Mouse (Mus musculus) G1E (cell line): ENCODE measurements around the gene Gm10491. TPM values are rescaled to one million over a fixed set of nuclear protein-coding genes. Genes with fewer than 3 reads are reported as not detected.
"Not testable (repeated sequence)": the region's sequence is repeated elsewhere in the genome, so short reads cannot be mapped to it uniquely, and the experiment has no call there.

ENCODE experiments used
- ATAC-seq: 2 replicates; pipeline ENCODE4 v1.8.0; 2016; ENCODE audit warnings: mild to moderate bottlenecking; ENCODE audit not compliant: insufficient number of reproducible peaks, poor library complexity, low FRiP score, severe bottlenecking; ENCODE audit errors: extremely low read depth
- DNase-seq: peaks from one replicate; pipeline ENCODE4 v3.0.0; 2012; ENCODE audit warnings: low spot score
- H3K27me3 ChIP-seq: 2 replicates; pipeline ENCODE4 v1.6.1; 2012; ENCODE audit warnings: mild to moderate bottlenecking, low read length, inconsistent platforms; ENCODE audit not compliant: insufficient read depth
- H3K36me3 ChIP-seq: replicated peaks from 2 replicates; pipeline ENCODE3; 2012; ENCODE audit warnings: mild to moderate bottlenecking, inconsistent platforms
- H3K4me1 ChIP-seq: 2 replicates; pipeline ENCODE4 v1.6.1; 2012; ENCODE audit warnings: low read depth, low read length, inconsistent platforms, mixed read lengths; ENCODE audit not compliant: insufficient read depth
- H3K4me3 ChIP-seq: 2 replicates; pipeline ENCODE4 v1.5.1; 2012; ENCODE audit warnings: low read depth, mild to moderate bottlenecking, inconsistent platforms, low read length, moderate library complexity, mixed read lengths
- H3K9me3 ChIP-seq: replicated peaks from 2 replicates; pipeline ENCODE4 v1.6.1; 2012; ENCODE audit warnings: inconsistent platforms
- CTCF ChIP-seq: IDR thresholded peaks from 2 replicates; pipeline ENCODE4 v1.5.1; 2012; ENCODE audit warnings: low read depth, low read length, inconsistent platforms, mixed read lengths
- GATA1 ChIP-seq: IDR thresholded peaks from 2 replicates; pipeline ENCODE4 v1.6.1; 2012; ENCODE audit warnings: borderline replicate concordance, low read length, inconsistent platforms, mixed read lengths
- GATA2 ChIP-seq: IDR thresholded peaks from 2 replicates; pipeline ENCODE4 v1.6.1; 2012; ENCODE audit warnings: low read depth, low read length, inconsistent platforms, borderline replicate concordance
- POLR2AphosphoS5 ChIP-seq: IDR thresholded peaks from 2 replicates; pipeline ENCODE4 v1.6.1; 2012; ENCODE audit warnings: low read depth, low read length, inconsistent platforms; ENCODE audit not compliant: insufficient replicate concordance
- TAL1 ChIP-seq: conservative IDR thresholded peaks from 2 replicates; pipeline ENCODE4 v1.6.1; 2012; ENCODE audit warnings: low read depth, low read length, inconsistent platforms, mixed read lengths
- polyA plus RNA-seq: library from polyadenylated mRNA; stranded (reverse); fragments of >175 nt; gene quantifications from 2 replicates; pipeline ENCODE4 v1.2.3, GENCODE M21; 2012
- total RNA-seq, 2 experiments: library from RNA; stranded (forward) in 1 of 2; stranded (reverse) in 1 of 2; fragments of 200-1000 nt in 1 of 2; fragments of >200 nt in 1 of 2; fragmentation: Nextera tagmentation in 1 of 2; gene quantifications; 2 replicates each; pipeline ENCODE4 v1.2.3; 2014 to 2017

Gene Gm10491
- total and polyA plus RNA-seq, 3 experiments = not detected

GRCm38 (mm10) chrX:7936874-7937273, 29.2 kb upstream of the Gm10491 start:
- ATAC-seq (no peak), DNase-seq (no peak)
- H3K27me3 ChIP-seq = no peaks in the 10 kb centered on the region
- peaks cover 48% of the 10 kb centered on the region for H3K36me3 ChIP-seq
- no peak for TF ChIP-seq TAL1
- no peak for TF ChIP-seq POLR2AphosphoS5
- TF ChIP-seq GATA2 = no peak
- TF ChIP-seq GATA1 = no peak
- TF ChIP-seq CTCF = no peak
- H3K4me1 ChIP-seq = 0 out of 2 replicates have a peak, but pooled peaks cover 2% of the 10 kb centered on the region
- no peaks in the 10 kb centered on the region for H3K9me3 ChIP-seq
- no peak overlapping the region for H3K4me3 ChIP-seq

DNA sequence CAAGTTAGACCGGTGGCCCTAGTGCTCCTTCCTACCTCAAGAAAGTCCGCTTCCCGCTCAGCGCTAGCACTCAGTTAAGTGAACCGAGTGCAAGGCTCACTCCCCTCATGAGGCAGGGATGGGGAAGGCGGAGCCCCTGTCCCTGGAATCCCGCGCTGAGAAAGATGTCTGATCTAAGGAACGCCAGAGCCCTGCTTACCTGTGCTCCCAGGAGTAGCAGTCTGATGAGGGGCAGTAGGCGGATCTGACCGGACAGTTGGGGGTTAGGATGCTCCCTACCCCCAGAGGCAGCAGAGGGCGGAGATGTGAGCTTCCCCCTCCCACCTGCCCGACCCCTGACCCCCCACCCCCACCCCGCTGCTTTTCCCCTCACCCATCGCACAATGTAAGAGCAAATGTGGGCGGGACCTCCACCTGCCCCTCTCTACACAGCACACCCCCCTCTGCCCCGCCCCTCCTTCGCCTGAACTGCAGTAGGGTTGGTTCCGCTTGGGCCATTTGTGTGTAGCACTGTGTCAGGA, 20.7 kb upstream of the Gm10491 start, which contains the start of gene Eras:
Eras (minus strand) TSS at position 338 of the 521 bp plus-strand sequence.
- no peak for TF ChIP-seq GATA1
- no peak for TF ChIP-seq CTCF
- no peak for TF ChIP-seq GATA2
- no peak for TF ChIP-seq TAL1
- no peak for TF ChIP-seq POLR2AphosphoS5
- DNase-seq (no peak), ATAC-seq (no peak)
- Histone ChIP-seq H3K4me3 (no peak within 1 kb of the TSS), H3K36me3 (peaks cover 25% of the 10 kb centered on the region), H3K9me3 (no peaks in the 10 kb centered on the region), H3K27me3 (peaks cover 31% of the 10 kb centered on the region), H3K4me1 (0 out of 2 replicates have a peak, but pooled peaks cover 4% of the 10 kb centered on the region)

GRCm38 (mm10) chrX:7927116-7927515, 19.5 kb upstream of the Gm10491 start:
- Histone ChIP-seq H3K4me3 (no peak overlapping the region), H3K36me3 (peaks cover 19% of the 10 kb centered on the region), H3K27me3 (peaks cover 43% of the 10 kb centered on the region), H3K4me1 (0 out of 2 replicates have a peak, but pooled peaks cover 4% of the 10 kb centered on the region), H3K9me3 (no peaks in the 10 kb centered on the region)
- TF ChIP-seq POLR2AphosphoS5 (no peak), GATA2 (no peak), TAL1 (no peak)
- ATAC-seq = no peak
- no peak for DNase-seq

DNA sequence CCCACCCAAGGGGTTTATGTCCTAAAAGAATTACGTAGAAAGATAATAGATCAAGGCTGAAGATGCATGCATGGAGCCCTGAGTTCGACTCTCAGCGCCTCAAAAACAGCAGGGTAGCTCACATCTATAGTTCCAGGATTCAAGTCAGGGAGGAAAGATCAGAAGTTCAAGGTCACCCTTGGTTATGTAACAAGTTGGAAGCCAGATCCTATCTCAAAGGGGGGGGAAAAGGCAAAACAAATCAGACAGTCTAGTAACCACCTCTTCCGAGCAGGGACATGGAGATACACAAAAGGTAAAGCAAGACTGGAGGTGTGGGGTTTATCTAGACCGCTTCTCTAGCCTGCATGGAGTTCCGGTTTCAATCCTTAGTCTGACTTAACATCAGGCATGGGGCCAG, 18.6 kb upstream of the Gm10491 start:
- TF ChIP-seq POLR2AphosphoS5 (no peak), GATA2 (no peak), CTCF (no peak), GATA1 (no peak), TAL1 (no peak)
- no peak overlapping the region for H3K4me3 ChIP-seq
- H3K9me3 ChIP-seq = no peaks in the 10 kb centered on the region
- ATAC-seq (no peak), DNase-seq (no peak)
- peaks cover 11% of the 10 kb centered on the region for H3K36me3 ChIP-seq
- 0 out of 2 replicates have a peak, but pooled peaks cover 4% of the 10 kb centered on the region for H3K4me1 ChIP-seq
- H3K27me3 ChIP-seq = peaks cover 48% of the 10 kb centered on the region

- Histone ChIP-seq H3K27me3 (peaks cover 46% of the 10 kb centered on the region), H3K36me3 (no peaks in the 10 kb centered on the region), H3K4me1 (no peaks in the 10 kb centered on the region), H3K9me3 (no peaks in the 10 kb centered on the region), H3K4me3 (no peak overlapping the region)
- DNase-seq (no peak), ATAC-seq (no peak)
- no peak for TF ChIP-seq GATA1
- TF ChIP-seq POLR2AphosphoS5 = no peak
- TF ChIP-seq TAL1 = no peak
- no peak for TF ChIP-seq CTCF
- no peak for TF ChIP-seq GATA2
Measured at GRCm38 (mm10) chrX:7922032-7922431, 14.4 kb upstream of the Gm10491 start.

DNA sequence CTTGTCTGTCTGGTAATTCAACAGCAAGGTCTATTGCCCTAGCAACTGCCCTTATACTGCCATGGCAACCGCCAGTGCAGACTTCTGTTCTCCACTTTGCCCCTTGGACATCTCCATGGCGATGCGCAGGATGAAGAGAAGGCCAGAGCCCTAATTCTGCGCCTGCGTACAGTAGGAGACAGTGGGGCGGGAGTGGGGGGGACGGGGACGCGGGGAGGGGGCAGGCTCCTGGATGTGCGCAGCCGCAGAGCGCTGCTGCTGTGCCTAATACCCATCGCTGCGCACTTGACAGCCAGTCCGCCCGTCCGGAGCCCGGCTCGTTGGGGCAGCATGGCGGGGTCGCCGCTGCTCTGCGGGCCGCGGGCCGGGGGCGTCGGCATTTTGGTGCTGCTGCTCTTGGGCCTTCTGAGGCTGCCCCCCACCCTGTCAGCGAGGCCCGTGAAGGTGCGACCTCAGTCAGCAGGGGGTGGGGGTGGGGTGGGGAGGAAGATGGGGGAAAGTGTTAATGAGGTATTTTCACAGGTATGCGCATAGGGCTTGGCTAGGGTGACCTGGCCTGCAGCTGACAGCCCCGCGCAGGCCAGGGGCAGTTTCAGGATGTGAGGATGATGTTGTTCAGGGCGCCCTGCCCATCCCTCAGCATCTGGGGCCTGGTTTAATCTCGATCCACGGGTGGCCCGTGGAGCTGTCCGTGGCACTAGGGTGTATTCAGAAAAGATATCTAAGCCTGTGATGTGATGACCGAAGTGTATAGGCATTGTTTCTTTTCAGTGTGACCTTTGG, 12.2 kb upstream of the Gm10491 start, which contains the start of gene Pcsk1n:
Pcsk1n (plus strand) TSS at position 222 of the 783 bp plus-strand sequence.
- Histone ChIP-seq H3K36me3 (no peaks in the 10 kb centered on the region), H3K27me3 (peaks cover 39% of the 10 kb centered on the region), H3K9me3 (no peaks in the 10 kb centered on the region), H3K4me1 (no peaks in the 10 kb centered on the region), H3K4me3 (no peak within 1 kb of the TSS)
- ATAC-seq (no peak), DNase-seq (no peak)
- TF ChIP-seq CTCF (no peak), GATA2 (no peak), POLR2AphosphoS5 (no peak), TAL1 (no peak), GATA1 (no peak)

DNA sequence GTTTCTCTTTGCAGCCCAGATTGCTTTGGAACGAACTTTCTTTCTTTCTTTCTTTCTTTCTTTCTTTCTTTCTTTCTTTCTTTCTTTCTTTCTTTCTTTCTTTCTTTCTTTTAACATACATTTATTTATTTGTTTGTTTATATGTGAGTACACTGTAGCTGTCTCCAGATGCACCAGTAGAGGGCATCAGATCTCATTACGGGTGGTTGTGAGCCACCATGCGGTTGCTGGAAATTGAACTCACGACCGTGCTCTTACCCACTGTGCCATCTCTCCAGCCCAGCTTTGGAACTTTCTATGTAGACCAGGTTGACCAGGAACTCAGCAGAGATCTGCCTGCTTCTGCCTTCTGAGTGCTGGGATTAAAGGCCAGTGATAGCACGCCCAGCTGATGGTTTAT, 10.3 kb upstream of the Gm10491 start:
- H3K9me3 ChIP-seq, ATAC-seq, H3K4me3 ChIP-seq, H3K36me3 ChIP-seq, H3K4me1 ChIP-seq, DNase-seq: not testable (repeated sequence)
- peaks cover 27% of the 10 kb centered on the region for H3K27me3 ChIP-seq

DNA sequence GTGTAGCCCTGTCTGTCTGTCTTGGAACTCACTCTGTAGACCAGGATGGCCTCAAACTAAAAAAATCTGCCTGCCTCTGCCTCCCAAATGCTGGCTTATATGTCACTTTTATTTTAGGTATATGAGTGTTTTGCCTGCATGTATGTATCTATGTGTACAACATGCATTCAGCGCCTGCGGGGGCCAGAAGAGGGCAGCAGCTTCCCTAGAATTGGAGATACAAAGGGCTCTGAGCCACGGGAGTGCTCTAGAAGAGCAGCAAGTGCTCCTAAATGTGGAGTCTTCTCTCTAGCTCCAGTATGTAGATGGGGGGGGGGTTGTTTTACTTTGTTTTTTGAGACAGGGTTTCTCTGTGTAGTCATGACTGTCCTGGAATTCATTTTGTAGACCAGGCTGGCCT, 8.0 kb upstream of the Gm10491 start:
- H3K27me3 ChIP-seq = peaks cover 13% of the 10 kb centered on the region
- H3K36me3 ChIP-seq, H3K4me3 ChIP-seq, H3K9me3 ChIP-seq, DNase-seq, H3K4me1 ChIP-seq, ATAC-seq: not testable (repeated sequence)
